Mouse (Mus musculus) limb, embryonic 10.5 days (tissue): Measurements from ENCODE around the gene Rgp1. TPM values are rescaled to one million over a fixed set of nuclear protein-coding genes. Genes with fewer than 3 reads are reported as not detected.
"Not testable (repeated sequence)": the region's sequence is repeated elsewhere in the genome, so short reads cannot be mapped to it uniquely, and the experiment has no call there.

Experiments used
- DNase-seq: peaks from one replicate; pipeline ENCODE4 v3.0.0-alpha.2; 2017; ENCODE audit warnings: low spot score
- H3K27ac ChIP-seq: fragments of 300-500 bp; sonication (generic); 2 replicates; pipeline ENCODE4 v1.5.1; 2016; ENCODE audit warnings: mild to moderate bottlenecking
- H3K27me3 ChIP-seq: fragments of 300-500 bp; sonication (generic); 2 replicates; pipeline ENCODE4 v1.6.1; 2016; ENCODE audit warnings: low read depth, mild to moderate bottlenecking; ENCODE audit not compliant: poor library complexity, severe bottlenecking
- H3K36me3 ChIP-seq: fragments of 300-500 bp; sonication (generic); 2 replicates; pipeline ENCODE4 v1.6.1; 2016; ENCODE audit warnings: mild to moderate bottlenecking, moderate library complexity
- H3K4me1 ChIP-seq: fragments of 300-500 bp; sonication (generic); 2 replicates; pipeline ENCODE4 v1.6.1; 2016
- H3K4me3 ChIP-seq: fragments of 300-500 bp; sonication (generic); 2 replicates; pipeline ENCODE4 v1.5.1; 2016; ENCODE audit warnings: mild to moderate bottlenecking, moderate library complexity
- H3K9me3 ChIP-seq: fragments of 300-500 bp; sonication (generic); replicated peaks from 2 replicates; pipeline ENCODE4 v1.6.1; 2016; ENCODE audit warnings: mild to moderate bottlenecking
- WGBS: fragments of 180-500 bp; shearing (Covaris S2); methylation state at CpG from one replicate; pipeline ENCODE4 v1.1.7; 2016; 5-methylcytosine and 5-hydroxymethylcytosine counted together
- polyA plus RNA-seq: library from polyadenylated mRNA; unstranded; fragments of >200 nt; fragmentation: Nextera tagmentation; extraction: Ambion mirVana; gene quantifications from 2 replicates; pipeline ENCODE4 v1.2.1, GENCODE M21; 2016

The Rgp1 gene
- polyA plus RNA-seq, 1 experiment from 2014 or later, result 30.0 TPM

GRCm38 (mm10) chr4:43587681-43588080 lies 9.2 kb downstream of the Rgp1 start:
- Histone ChIP-seq H3K36me3 (peaks cover 25% of the 10 kb centered on the region), H3K27ac (no peak overlapping the region), H3K9me3 (no peaks in the 10 kb centered on the region), H3K4me1 (peaks cover 34% of the 10 kb centered on the region), H3K27me3 (no peaks in the 10 kb centered on the region), H3K4me3 (no peak overlapping the region)
- WGBS, result 61% methylated on average over 7 of the region's 7 CpGs
- no peak for DNase-seq

GRCm38 (mm10) chr4:43591543-43591942 lies 13.0 kb downstream of the Rgp1 start:
- DNase-seq, result no peak
- Histone ChIP-seq H3K27ac (no peak overlapping the region), H3K4me1 (peaks cover 18% of the 10 kb centered on the region; the same call in 1 of the 2 replicates), H3K36me3 (no peaks in the 10 kb centered on the region), H3K4me3 (no peak overlapping the region), H3K9me3 (no peaks in the 10 kb centered on the region), H3K27me3 (no peaks in the 10 kb centered on the region)
- 77% methylated on average over 5 of the region's 5 CpGs for WGBS

GRCm38 (mm10) chr4:43591961-43592360 lies 13.4 kb downstream of the Rgp1 start:
- H3K4me1 ChIP-seq, result peaks cover 15% of the 10 kb centered on the region; the same call in 1 of the 2 replicates
- H3K4me3 ChIP-seq, result no peak overlapping the region
- H3K27ac ChIP-seq, result no peak overlapping the region
- H3K9me3 ChIP-seq, result no peaks in the 10 kb centered on the region
- 83% methylated on average over 3 of the region's 3 CpGs for WGBS
- H3K27me3 ChIP-seq, result no peaks in the 10 kb centered on the region
- no peak for DNase-seq
- H3K36me3 ChIP-seq, result no peaks in the 10 kb centered on the region

- WGBS, result 64% methylated on average over 3 of the region's 3 CpGs
- H3K9me3 ChIP-seq, result no peaks in the 10 kb centered on the region
- no peaks in the 10 kb centered on the region for H3K27me3 ChIP-seq
- no peaks in the 10 kb centered on the region for H3K36me3 ChIP-seq
- no peak overlapping the region for H3K27ac ChIP-seq
- H3K4me3 ChIP-seq, result no peak overlapping the region
- peaks cover 9% of the 10 kb centered on the region; the same call in 1 of the 2 replicates for H3K4me1 ChIP-seq
- no peak for DNase-seq
Measured at GRCm38 (mm10) chr4:43593453-43593852, 14.9 kb downstream of the Rgp1 start.

- not testable (repeated sequence) for H3K27ac ChIP-seq, DNase-seq, H3K27me3 ChIP-seq, H3K4me1 ChIP-seq, H3K9me3 ChIP-seq, H3K36me3 ChIP-seq, H3K4me3 ChIP-seq
- WGBS, result 79% methylated on average over 2 of the region's 2 CpGs
Measured at GRCm38 (mm10) chr4:43596597-43596996, 18.1 kb downstream of the Rgp1 start.

- DNase-seq, result no peak
- H3K27ac ChIP-seq, result no peak overlapping the region
- WGBS, result 89% methylated on average over 4 of the region's 4 CpGs
Measured at GRCm38 (mm10) chr4:43598200-43598599, 19.7 kb downstream of the Rgp1 start.

GRCm38 (mm10) chr4:43598650-43599380 lies 20.3 kb downstream of the Rgp1 start:
- DNase-seq, result no peak
- Histone ChIP-seq H3K4me3 (no peak overlapping the region), H3K27ac (no peak overlapping the region), H3K4me1 (peaks cover 1% of the 10 kb centered on the region; the same call in 1 of the 2 replicates), H3K9me3 (no peaks in the 10 kb centered on the region), H3K27me3 (no peaks in the 10 kb centered on the region), H3K36me3 (no peaks in the 10 kb centered on the region)
- WGBS, result 86% methylated on average over 7 of the region's 7 CpGs

More at GRCm38 (mm10) chr4:43598200-43598599, 19.7 kb downstream of the Rgp1 start:
- peaks cover 7% of the 10 kb centered on the region; the same call in 1 of the 2 replicates for H3K4me1 ChIP-seq
- no peaks in the 10 kb centered on the region for H3K27me3 ChIP-seq
- no peak overlapping the region for H3K4me3 ChIP-seq
- no peaks in the 10 kb centered on the region for H3K9me3 ChIP-seq
- no peaks in the 10 kb centered on the region for H3K36me3 ChIP-seq

- no peaks in the 10 kb centered on the region for H3K36me3 ChIP-seq
- H3K27me3 ChIP-seq, result no peaks in the 10 kb centered on the region
- no peaks in the 10 kb centered on the region for H3K4me1 ChIP-seq
- H3K9me3 ChIP-seq, result no peaks in the 10 kb centered on the region
- WGBS, result 86% methylated on average over 9 of the region's 9 CpGs
- DNase-seq, result no peak
- H3K4me3 ChIP-seq, result no peak overlapping the region
- no peak overlapping the region for H3K27ac ChIP-seq
Measured at GRCm38 (mm10) chr4:43600195-43600934, 21.9 kb downstream of the Rgp1 start.

GRCm38 (mm10) chr4:43604099-43604498 lies 25.6 kb downstream of the Rgp1 start:
- DNase-seq, result no peak
- Histone ChIP-seq H3K9me3 (no peaks in the 10 kb centered on the region), H3K4me1 (no peaks in the 10 kb centered on the region), H3K27me3 (no peaks in the 10 kb centered on the region), H3K27ac (no peak overlapping the region), H3K36me3 (no peaks in the 10 kb centered on the region), H3K4me3 (no peak overlapping the region)
- 78% methylated on average over 3 of the region's 3 CpGs for WGBS

- H3K27me3 ChIP-seq, result no peaks in the 10 kb centered on the region
- no peak overlapping the region for H3K4me3 ChIP-seq
- 77% methylated on average over 9 of the region's 9 CpGs for WGBS
- no peaks in the 10 kb centered on the region for H3K9me3 ChIP-seq
- H3K27ac ChIP-seq, result no peak overlapping the region
- H3K36me3 ChIP-seq, result no peaks in the 10 kb centered on the region
- H3K4me1 ChIP-seq, result no peaks in the 10 kb centered on the region
- no peak for DNase-seq
Measured at GRCm38 (mm10) chr4:43604751-43605685, 26.5 kb downstream of the Rgp1 start.

GRCm38 (mm10) chr4:43612534-43612933 lies 34.0 kb downstream of the Rgp1 start:
- DNase-seq, result no peak
- Histone ChIP-seq H3K9me3 (no peaks in the 10 kb centered on the region), H3K27ac (no peak overlapping the region), H3K27me3 (no peaks in the 10 kb centered on the region), H3K4me1 (no peaks in the 10 kb centered on the region), H3K4me3 (no peak overlapping the region), H3K36me3 (no peaks in the 10 kb centered on the region)
- WGBS, result 82% methylated on average over 10 of the region's 10 CpGs

- 69% methylated on average over 3 of the region's 3 CpGs for WGBS
Measured at GRCm38 (mm10) chr4:43613060-43613730, 34.7 kb downstream of the Rgp1 start.

More at GRCm38 (mm10) chr4:43613060-43613730, 34.7 kb downstream of the Rgp1 start:
- Histone ChIP-seq H3K36me3 (no peaks in the 10 kb centered on the region), H3K27ac (no peak overlapping the region), H3K9me3 (no peaks in the 10 kb centered on the region), H3K4me1 (no peaks in the 10 kb centered on the region), H3K27me3 (no peaks in the 10 kb centered on the region), H3K4me3 (no peak overlapping the region)
- no peak for DNase-seq
